Mouse (Mus musculus) forebrain, embryonic 13.5 days (tissue): Measurements from ENCODE around the gene Fam124b. TPM values are rescaled to one million over a fixed set of nuclear protein-coding genes. Genes with fewer than 3 reads are reported as not detected.
A peak's percentile ranks its signal among the peaks of the same experiment; 100 is the strongest.

Experiments used
- ATAC-seq: fragments of 200-750 bp; cut with Nextera tagmentation; 2 replicates; pipeline ENCODE4 v1.8.0; 2017
- H3K27ac ChIP-seq: fragments of 300-500 bp; sonication (generic); 2 replicates; pipeline ENCODE4 v1.5.1; 2015; ENCODE audit warnings: inconsistent platforms, mild to moderate bottlenecking, moderate library complexity
- H3K27me3 ChIP-seq: fragments of 300-500 bp; sonication (generic); 2 replicates; pipeline ENCODE4 v1.6.1; 2015; ENCODE audit warnings: mild to moderate bottlenecking, inconsistent platforms
- H3K36me3 ChIP-seq: fragments of 300-500 bp; sonication (generic); 2 replicates; pipeline ENCODE4 v1.6.1; 2015; ENCODE audit warnings: mild to moderate bottlenecking, inconsistent platforms; ENCODE audit not compliant: poor library complexity, severe bottlenecking
- H3K4me1 ChIP-seq: fragments of 300-500 bp; sonication (generic); 2 replicates; pipeline ENCODE4 v1.6.1; 2015; ENCODE audit warnings: inconsistent platforms
- H3K4me2 ChIP-seq: fragments of 300-500 bp; sonication (generic); 2 replicates; pipeline ENCODE4 v1.6.1; 2015; ENCODE audit warnings: inconsistent platforms, mild to moderate bottlenecking, moderate library complexity
- H3K4me3 ChIP-seq: fragments of 300-500 bp; sonication (generic); 2 replicates; pipeline ENCODE4 v1.5.1; 2015; ENCODE audit warnings: mild to moderate bottlenecking, inconsistent platforms
- H3K9ac ChIP-seq: fragments of 300-500 bp; sonication (generic); 2 replicates; pipeline ENCODE4 v1.6.1; 2015; ENCODE audit warnings: mild to moderate bottlenecking, inconsistent platforms
- H3K9me3 ChIP-seq: fragments of 300-500 bp; sonication (generic); replicated peaks from 2 replicates; pipeline ENCODE4 v1.6.1; 2016; ENCODE audit warnings: inconsistent platforms
- WGBS: fragments of 180-500 bp; shearing (Covaris S2); methylation state at CpG from one replicate; pipeline ENCODE4 v1.1.7; 2015; 5-methylcytosine and 5-hydroxymethylcytosine counted together
- polyA plus RNA-seq: library from polyadenylated mRNA; unstranded; fragments of >200 nt; fragmentation: Nextera tagmentation; extraction: Ambion mirVana; gene quantifications from 2 replicates; pipeline ENCODE4 v1.2.1, GENCODE M21; 2015

Gene Fam124b
- polyA plus RNA-seq, 1 experiment from 2014 or later = 0.08 TPM

- ATAC-seq = no peak
- no peak overlapping the region for H3K4me2 ChIP-seq
- H3K9ac ChIP-seq = no peak overlapping the region
- H3K36me3 ChIP-seq = no peaks in the 10 kb centered on the region
- no peak overlapping the region for H3K27ac ChIP-seq
- H3K9me3 ChIP-seq = no peaks in the 10 kb centered on the region
- H3K27me3 ChIP-seq = no peaks in the 10 kb centered on the region
- no peak overlapping the region for H3K4me3 ChIP-seq
- WGBS = 82% methylated on average over 4 of the region's 4 CpGs
- no peaks in the 10 kb centered on the region for H3K4me1 ChIP-seq
These were observed 51.7 kb downstream of the Fam124b start for GRCm38 (mm10) chr1:80166577-80166976.

- no peak overlapping the region for H3K27ac ChIP-seq
- H3K9ac ChIP-seq = no peak overlapping the region
- H3K9me3 ChIP-seq = no peaks in the 10 kb centered on the region
- no peaks in the 10 kb centered on the region for H3K36me3 ChIP-seq
- WGBS = 79% methylated on average over 5 of the region's 5 CpGs
- no peak overlapping the region for H3K4me2 ChIP-seq
- H3K27me3 ChIP-seq = no peaks in the 10 kb centered on the region
- H3K4me1 ChIP-seq = no peaks in the 10 kb centered on the region
- ATAC-seq = no peak
- H3K4me3 ChIP-seq = no peak overlapping the region
These were observed 52.9 kb downstream of the Fam124b start for GRCm38 (mm10) chr1:80165391-80165790.

- 63% methylated on average over 6 of the region's 6 CpGs for WGBS
- Histone ChIP-seq H3K27me3 (no peaks in the 10 kb centered on the region), H3K9me3 (no peaks in the 10 kb centered on the region), H3K4me1 (no peaks in the 10 kb centered on the region), H3K9ac (no peak overlapping the region), H3K27ac (no peak overlapping the region), H3K4me3 (no peak overlapping the region), H3K36me3 (no peaks in the 10 kb centered on the region), H3K4me2 (no peak overlapping the region)
- no peak for ATAC-seq
These were observed 55.3 kb downstream of the Fam124b start for GRCm38 (mm10) chr1:80162943-80163342.

- Histone ChIP-seq H3K4me3 (no peak overlapping the region), H3K36me3 (no peaks in the 10 kb centered on the region), H3K9me3 (no peaks in the 10 kb centered on the region), H3K9ac (no peak overlapping the region), H3K4me1 (0 out of 2 replicates have a peak, but pooled peaks cover 2% of the 10 kb centered on the region), H3K27ac (no peak overlapping the region), H3K27me3 (no peaks in the 10 kb centered on the region), H3K4me2 (no peak overlapping the region)
- ATAC-seq = no peak
These were observed 58.7 kb downstream of the Fam124b start for GRCm38 (mm10) chr1:80159586-80159985.

- Histone ChIP-seq H3K27ac (no peak overlapping the region), H3K4me1 (0 out of 2 replicates have a peak, but pooled peaks cover 2% of the 10 kb centered on the region), H3K36me3 (no peaks in the 10 kb centered on the region), H3K27me3 (no peaks in the 10 kb centered on the region), H3K9ac (no peak overlapping the region), H3K4me3 (no peak overlapping the region), H3K9me3 (no peaks in the 10 kb centered on the region), H3K4me2 (no peak overlapping the region)
- peak; percentile 51; the same call in 1 of the 2 replicates for ATAC-seq
- WGBS = 69% methylated on average over 1 of the region's 1 CpGs
These were observed 63.4 kb downstream of the Fam124b start for GRCm38 (mm10) chr1:80154902-80155301.

- Histone ChIP-seq H3K9me3 (no peaks in the 10 kb centered on the region), H3K4me1 (0 out of 2 replicates have a peak, but pooled peaks cover 2% of the 10 kb centered on the region), H3K4me3 (no peak overlapping the region), H3K36me3 (no peaks in the 10 kb centered on the region), H3K4me2 (no peak overlapping the region), H3K27ac (no peak overlapping the region), H3K27me3 (no peaks in the 10 kb centered on the region), H3K9ac (no peak overlapping the region)
- WGBS = 84% methylated on average over 7 of the region's 7 CpGs
- no peak for ATAC-seq
These were observed 65.1 kb downstream of the Fam124b start for GRCm38 (mm10) chr1:80153125-80153716.

GRCm38 (mm10) chr1:80150681-80151080, 67.6 kb downstream of the Fam124b start:
- ATAC-seq = no peak
- no peak overlapping the region for H3K4me3 ChIP-seq

More at GRCm38 (mm10) chr1:80150681-80151080, 67.6 kb downstream of the Fam124b start:
- Histone ChIP-seq H3K27ac (no peak overlapping the region), H3K27me3 (no peaks in the 10 kb centered on the region), H3K36me3 (no peaks in the 10 kb centered on the region), H3K9ac (no peak overlapping the region), H3K4me2 (no peak overlapping the region), H3K9me3 (no peaks in the 10 kb centered on the region), H3K4me1 (0 out of 2 replicates have a peak, but pooled peaks cover 2% of the 10 kb centered on the region)

Other genes with a start within 250 kb of the Fam124b start
- 35.1 and 39.6 TPM in 2 replicates for gene Cul3, start 122.0 kb upstream of the Fam124b start, polyA plus RNA-seq
- not detected in 2 replicates for gene Gm45261, start 243.0 kb upstream of the Fam124b start, polyA plus RNA-seq